Mouse (Mus musculus) midbrain, embryonic 16.5 days (tissue): ENCODE data around the gene Arcn1. TPM values are rescaled to one million over a fixed set of nuclear protein-coding genes. Genes with fewer than 3 reads are reported as not detected.
A peak's percentile ranks its signal among the peaks of the same experiment; 100 is the strongest.

ENCODE experiments used
- ATAC-seq: fragments of 200-750 bp; cut with Nextera tagmentation; 2 replicates; pipeline ENCODE4 v1.8.0; 2017; ENCODE audit warnings: moderate TSS enrichment
- H3K27ac ChIP-seq: fragments of 300-500 bp; sonication (generic); 2 replicates; pipeline ENCODE4 v1.5.1; 2014; ENCODE audit warnings: mild to moderate bottlenecking, low read length, mixed read lengths
- H3K27me3 ChIP-seq: fragments of 300-500 bp; sonication (generic); 2 replicates; pipeline ENCODE4 v1.6.1; 2014; ENCODE audit warnings: low read depth, low read length, mixed read lengths; ENCODE audit not compliant: control insufficient read depth, insufficient read depth
- H3K36me3 ChIP-seq: fragments of 300-500 bp; sonication (generic); 2 replicates; pipeline ENCODE4 v1.6.1; 2014; ENCODE audit warnings: mild to moderate bottlenecking, low read length, moderate library complexity, mixed read lengths; ENCODE audit not compliant: control insufficient read depth, insufficient read depth
- H3K4me1 ChIP-seq: fragments of 300-500 bp; sonication (generic); 2 replicates; pipeline ENCODE4 v1.6.1; 2014; ENCODE audit warnings: mild to moderate bottlenecking, low read length, mixed read lengths; ENCODE audit not compliant: control insufficient read depth, insufficient read depth
- H3K4me2 ChIP-seq: fragments of 300-500 bp; sonication (generic); 2 replicates; pipeline ENCODE4 v1.6.1; 2014; ENCODE audit warnings: mild to moderate bottlenecking, low read length, mixed read lengths
- H3K4me3 ChIP-seq: fragments of 300-500 bp; sonication (generic); 2 replicates; pipeline ENCODE4 v1.5.1; 2014; ENCODE audit warnings: low read depth, mild to moderate bottlenecking, low read length, moderate library complexity, mixed read lengths
- H3K9ac ChIP-seq: fragments of 300-500 bp; sonication (generic); 2 replicates; pipeline ENCODE4 v1.6.1; 2014; ENCODE audit warnings: low read depth, low read length, mixed read lengths
- H3K9me3 ChIP-seq: fragments of 300-500 bp; sonication (generic); replicated peaks from 2 replicates; pipeline ENCODE4 v1.6.1; 2014; ENCODE audit warnings: mild to moderate bottlenecking, low read length, mixed read lengths; ENCODE audit not compliant: control insufficient read depth, poor library complexity, severe bottlenecking
- WGBS: fragments of 180-500 bp; shearing (Covaris S2); extraction: QIAGEN DNeasy Blood & Tissue Kit; methylation state at CpG from one replicate; pipeline ENCODE4 v1.1.7; 2014; 5-methylcytosine and 5-hydroxymethylcytosine counted together
- polyA plus RNA-seq: library from polyadenylated mRNA; unstranded; fragments of >200 nt; fragmentation: Nextera tagmentation; extraction: Ambion mirVana; gene quantifications from 2 replicates; pipeline ENCODE4 v1.2.1, GENCODE M21; 2015

The Arcn1 gene
- polyA plus RNA-seq, 1 experiment from 2014 or later, result 140 TPM

- peak; percentile 28; the same call in 1 of the 2 replicates for ATAC-seq
- H3K27ac ChIP-seq, result no peak overlapping the region
- H3K9ac ChIP-seq, result no peak overlapping the region
- peak overlapping the region; percentile 35; the same call in 1 of the 2 replicates for H3K4me2 ChIP-seq
- no peaks in the 10 kb centered on the region for H3K9me3 ChIP-seq
- H3K4me1 ChIP-seq, result peaks cover 13% of the 10 kb centered on the region; the same call in 1 of the 2 replicates
- H3K27me3 ChIP-seq, result no peaks in the 10 kb centered on the region
- peaks cover 19% of the 10 kb centered on the region for H3K36me3 ChIP-seq
- WGBS, result 21% methylated on average over 6 of the region's 6 CpGs
- no peak overlapping the region for H3K4me3 ChIP-seq
Measured at GRCm38 (mm10) chr9:44708925-44709324, 58.7 kb downstream of the Arcn1 start.

GRCm38 (mm10) chr9:44708429-44708765 lies 59.2 kb downstream of the Arcn1 start:
- Histone ChIP-seq H3K4me2 (peak overlapping the region; percentile 35), H3K9me3 (no peaks in the 10 kb centered on the region), H3K27ac (no peak overlapping the region), H3K4me3 (no peak overlapping the region; the same call in 1 of the 2 replicates), H3K4me1 (peaks cover 13% of the 10 kb centered on the region; the same call in 1 of the 2 replicates), H3K36me3 (peaks cover 22% of the 10 kb centered on the region), H3K27me3 (no peaks in the 10 kb centered on the region), H3K9ac (no peak overlapping the region)
- 12% methylated on average over 21 of the region's 24 CpGs for whole genome bisulfite sequencing
- peak; percentile 43 for ATAC-seq

GRCm38 (mm10) chr9:44707749-44708428 lies 59.8 kb downstream of the Arcn1 start:
- Histone ChIP-seq H3K36me3 (peaks cover 23% of the 10 kb centered on the region), H3K9me3 (no peaks in the 10 kb centered on the region), H3K9ac (no peak overlapping the region), H3K4me2 (peak overlapping the region; percentile 35), H3K4me1 (peaks cover 13% of the 10 kb centered on the region; the same call in 1 of the 2 replicates), H3K4me3 (no peak overlapping the region; the same call in 1 of the 2 replicates), H3K27ac (no peak overlapping the region), H3K27me3 (no peaks in the 10 kb centered on the region)
- 15% methylated on average over 26 of the region's 28 CpGs for WGBS
- ATAC-seq, result peak; percentile 59; the same call in 1 of the 2 replicates

GRCm38 (mm10) chr9:44699730-44700129 lies 67.9 kb downstream of the Arcn1 start:
- no peak overlapping the region for H3K4me2 ChIP-seq
- ATAC-seq, result no peak
- no peaks in the 10 kb centered on the region for H3K9me3 ChIP-seq
- H3K4me3 ChIP-seq, result no peak overlapping the region
- no peak overlapping the region for H3K9ac ChIP-seq
- 91% methylated on average over 5 of the region's 5 CpGs for WGBS
- no peaks in the 10 kb centered on the region for H3K4me1 ChIP-seq
- H3K27ac ChIP-seq, result no peak overlapping the region
- H3K27me3 ChIP-seq, result no peaks in the 10 kb centered on the region
- H3K36me3 ChIP-seq, result peaks cover 37% of the 10 kb centered on the region

- H3K9ac ChIP-seq, result no peak overlapping the region
- no peaks in the 10 kb centered on the region for H3K9me3 ChIP-seq
- no peaks in the 10 kb centered on the region for H3K4me1 ChIP-seq
- H3K4me2 ChIP-seq, result no peak overlapping the region
- peaks cover 41% of the 10 kb centered on the region for H3K36me3 ChIP-seq
- no peak overlapping the region for H3K4me3 ChIP-seq
- no peak for ATAC-seq
- 92% methylated on average over 10 of the region's 10 CpGs for WGBS
- no peaks in the 10 kb centered on the region for H3K27me3 ChIP-seq
- H3K27ac ChIP-seq, result no peak overlapping the region
Measured at GRCm38 (mm10) chr9:44699196-44699595, 68.4 kb downstream of the Arcn1 start.

- Histone ChIP-seq H3K27me3 (no peaks in the 10 kb centered on the region), H3K9ac (no peak overlapping the region), H3K9me3 (no peaks in the 10 kb centered on the region), H3K4me3 (no peak overlapping the region), H3K4me2 (no peak overlapping the region), H3K36me3 (peaks cover 48% of the 10 kb centered on the region), H3K4me1 (no peaks in the 10 kb centered on the region), H3K27ac (no peak overlapping the region)
- 92% methylated on average over 16 of the region's 16 CpGs for WGBS
- ATAC-seq, result no peak
Measured at GRCm38 (mm10) chr9:44697866-44698265, 69.8 kb downstream of the Arcn1 start.

GRCm38 (mm10) chr9:44693071-44693470 lies 74.6 kb downstream of the Arcn1 start:
- Histone ChIP-seq H3K9me3 (no peaks in the 10 kb centered on the region), H3K4me1 (no peaks in the 10 kb centered on the region), H3K27ac (no peak overlapping the region), H3K9ac (no peak overlapping the region), H3K36me3 (peaks cover 48% of the 10 kb centered on the region), H3K27me3 (no peaks in the 10 kb centered on the region), H3K4me2 (no peak overlapping the region), H3K4me3 (no peak overlapping the region)
- 89% methylated on average over 11 of the region's 11 CpGs for WGBS
- ATAC-seq, result no peak

- WGBS, result 86% methylated on average over 21 of the region's 21 CpGs
- ATAC-seq, result no peak
- no peak overlapping the region for H3K27ac ChIP-seq
Measured at GRCm38 (mm10) chr9:44691671-44692520, 75.7 kb downstream of the Arcn1 start.

More at GRCm38 (mm10) chr9:44691671-44692520, 75.7 kb downstream of the Arcn1 start:
- no peaks in the 10 kb centered on the region for H3K9me3 ChIP-seq
- no peaks in the 10 kb centered on the region for H3K27me3 ChIP-seq
- no peak overlapping the region for H3K9ac ChIP-seq
- H3K4me1 ChIP-seq, result peaks cover 2% of the 10 kb centered on the region
- no peak overlapping the region for H3K4me2 ChIP-seq
- H3K4me3 ChIP-seq, result no peak overlapping the region
- peaks cover 42% of the 10 kb centered on the region for H3K36me3 ChIP-seq
